Mouse (Mus musculus) neural tube, embryonic 14.5 days (tissue): Measurements from ENCODE around the gene Ephb1. TPM values are rescaled to one million over a fixed set of nuclear protein-coding genes. Genes with fewer than 3 reads are reported as not detected.

ENCODE experiments used
- ATAC-seq: fragments of 200-750 bp; cut with Nextera tagmentation; 2 replicates; pipeline ENCODE4 v1.8.0; 2017; ENCODE audit warnings: low read depth, mild to moderate bottlenecking, moderate TSS enrichment, moderate library complexity
- H3K27ac ChIP-seq: fragments of 300-500 bp; sonication (generic); 2 replicates; pipeline ENCODE4 v1.5.1; 2014; ENCODE audit warnings: low read depth, mild to moderate bottlenecking, control low read depth, low read length, moderate library complexity, mixed read lengths
- H3K27me3 ChIP-seq: fragments of 300-500 bp; sonication (generic); 2 replicates; pipeline ENCODE4 v1.6.1; 2014; ENCODE audit warnings: low read length; ENCODE audit not compliant: control insufficient read depth, insufficient read depth
- H3K36me3 ChIP-seq: fragments of 300-500 bp; sonication (generic); 2 replicates; pipeline ENCODE4 v1.6.1; 2014; ENCODE audit warnings: low read length, mixed read lengths; ENCODE audit not compliant: control insufficient read depth, insufficient read depth
- H3K4me1 ChIP-seq: fragments of 300-500 bp; sonication (generic); 2 replicates; pipeline ENCODE4 v1.6.1; 2014; ENCODE audit warnings: low read length; ENCODE audit not compliant: control insufficient read depth, insufficient read depth
- H3K4me2 ChIP-seq: fragments of 300-500 bp; sonication (generic); 2 replicates; pipeline ENCODE4 v1.6.1; 2014; ENCODE audit warnings: mild to moderate bottlenecking, low read depth, low read length, control low read depth
- H3K4me3 ChIP-seq: fragments of 300-500 bp; sonication (generic); 2 replicates; pipeline ENCODE4 v1.5.1; 2014; ENCODE audit warnings: low read depth, low read length, control low read depth, mixed read lengths
- H3K9ac ChIP-seq: fragments of 300-500 bp; sonication (generic); replicated peaks from 2 replicates; pipeline ENCODE4 v1.6.1; 2014; ENCODE audit warnings: low read depth, mild to moderate bottlenecking, control low read depth, low read length, mixed read lengths
- H3K9me3 ChIP-seq: fragments of 300-500 bp; sonication (generic); 2 replicates; pipeline ENCODE4 v1.6.1; 2016; ENCODE audit warnings: low read length; ENCODE audit not compliant: control insufficient read depth
- WGBS: fragments of 180-500 bp; shearing (Covaris S2); extraction: QIAGEN DNeasy Blood & Tissue Kit; methylation state at CpG from one replicate; pipeline ENCODE4 v1.1.7; 2014; 5-methylcytosine and 5-hydroxymethylcytosine counted together
- polyA plus RNA-seq: library from polyadenylated mRNA; unstranded; fragments of >200 nt; fragmentation: Nextera tagmentation; extraction: Ambion mirVana; gene quantifications from 2 replicates; pipeline ENCODE4 v1.2.1, GENCODE M21; 2014

The Ephb1 gene
- polyA plus RNA-seq, 1 experiment from 2014 or later: 48.7 TPM

- no peak overlapping the region for H3K27ac ChIP-seq
- 3% methylated on average over 9 of the region's 9 CpGs for WGBS
- H3K4me1 ChIP-seq: peaks cover 15% of the 10 kb centered on the region; the same call in 1 of the 2 replicates
- no peaks in the 10 kb centered on the region for H3K9me3 ChIP-seq
- H3K27me3 ChIP-seq: no peaks in the 10 kb centered on the region
- H3K9ac ChIP-seq: no peak overlapping the region
- H3K36me3 ChIP-seq: no peaks in the 10 kb centered on the region
- H3K4me3 ChIP-seq: no peak overlapping the region
- no peak overlapping the region; the same call in 1 of the 2 replicates for H3K4me2 ChIP-seq
- ATAC-seq: peak; percentile 50; the same call in 1 of the 2 replicates
These were observed 93.0 kb downstream of the Ephb1 start for GRCm38 (mm10) chr9:102261511-102261910.

DNA sequence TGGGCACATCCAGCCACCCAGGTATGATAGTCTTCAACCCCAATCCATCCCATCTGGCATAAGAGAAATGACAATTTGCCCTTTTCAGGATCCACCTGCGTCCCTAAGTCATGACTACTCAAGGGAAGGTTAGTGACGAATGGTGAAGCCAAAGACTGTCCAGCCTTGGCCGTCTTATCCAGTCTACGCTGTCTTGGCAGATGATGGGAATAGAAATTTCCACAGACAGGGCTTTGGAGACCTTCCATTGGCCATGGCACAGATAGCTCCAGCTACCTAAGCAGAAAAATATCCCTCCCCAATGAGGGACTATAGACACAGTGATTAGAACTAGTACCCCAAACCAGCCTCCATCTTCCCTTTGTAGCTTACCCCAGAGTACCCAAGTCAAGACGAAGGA is 98.1 kb downstream of the Ephb1 start:
- H3K27me3 ChIP-seq: no peaks in the 10 kb centered on the region; the same call in 1 of the 2 replicates
- H3K4me1 ChIP-seq: peaks cover 2% of the 10 kb centered on the region; the same call in 1 of the 2 replicates
- no peak overlapping the region for H3K4me2 ChIP-seq
- no peak overlapping the region for H3K4me3 ChIP-seq
- no peak for ATAC-seq
- 91% methylated on average over 5 of the region's 5 CpGs for WGBS
- H3K27ac ChIP-seq: no peak overlapping the region
- no peaks in the 10 kb centered on the region for H3K36me3 ChIP-seq
- no peak overlapping the region for H3K9ac ChIP-seq
- no peaks in the 10 kb centered on the region for H3K9me3 ChIP-seq

- Histone ChIP-seq H3K27me3 (no peaks in the 10 kb centered on the region; the same call in 1 of the 2 replicates), H3K9me3 (no peaks in the 10 kb centered on the region)
These were observed 98.7 kb downstream of the Ephb1 start for GRCm38 (mm10) chr9:102255803-102256202.

GRCm38 (mm10) chr9:102249124-102249816 is 105.2 kb downstream of the Ephb1 start:
- no peak overlapping the region for H3K4me2 ChIP-seq
- no peak overlapping the region for H3K4me3 ChIP-seq
- H3K9me3 ChIP-seq: no peaks in the 10 kb centered on the region
- H3K36me3 ChIP-seq: no peaks in the 10 kb centered on the region
- WGBS: 16% methylated on average over 9 of the region's 9 CpGs
- peaks cover 15% of the 10 kb centered on the region for H3K4me1 ChIP-seq
- ATAC-seq: 0 out of 2 replicates have a peak, but pooled peaks have one; percentile 35
- no peak overlapping the region for H3K9ac ChIP-seq
- no peaks in the 10 kb centered on the region for H3K27me3 ChIP-seq
- no peak overlapping the region for H3K27ac ChIP-seq

More at GRCm38 (mm10) chr9:102255803-102256202, 98.7 kb downstream of the Ephb1 start:
- no peak overlapping the region for H3K4me2 ChIP-seq
- H3K27ac ChIP-seq: no peak overlapping the region
- H3K4me3 ChIP-seq: no peak overlapping the region
- no peaks in the 10 kb centered on the region for H3K36me3 ChIP-seq
- WGBS: 89% methylated on average over 6 of the region's 6 CpGs
- H3K4me1 ChIP-seq: no peaks in the 10 kb centered on the region; the same call in 1 of the 2 replicates
- no peak for ATAC-seq
- no peak overlapping the region for H3K9ac ChIP-seq

- Histone ChIP-seq H3K4me1 (peaks cover 15% of the 10 kb centered on the region), H3K36me3 (no peaks in the 10 kb centered on the region), H3K9me3 (no peaks in the 10 kb centered on the region), H3K4me2 (no peak overlapping the region), H3K9ac (no peak overlapping the region), H3K27me3 (no peaks in the 10 kb centered on the region), H3K4me3 (no peak overlapping the region), H3K27ac (no peak overlapping the region)
- ATAC-seq: no peak
- WGBS: 42% methylated on average over 7 of the region's 7 CpGs
These were observed 108.9 kb downstream of the Ephb1 start for GRCm38 (mm10) chr9:102245551-102245950.

DNA sequence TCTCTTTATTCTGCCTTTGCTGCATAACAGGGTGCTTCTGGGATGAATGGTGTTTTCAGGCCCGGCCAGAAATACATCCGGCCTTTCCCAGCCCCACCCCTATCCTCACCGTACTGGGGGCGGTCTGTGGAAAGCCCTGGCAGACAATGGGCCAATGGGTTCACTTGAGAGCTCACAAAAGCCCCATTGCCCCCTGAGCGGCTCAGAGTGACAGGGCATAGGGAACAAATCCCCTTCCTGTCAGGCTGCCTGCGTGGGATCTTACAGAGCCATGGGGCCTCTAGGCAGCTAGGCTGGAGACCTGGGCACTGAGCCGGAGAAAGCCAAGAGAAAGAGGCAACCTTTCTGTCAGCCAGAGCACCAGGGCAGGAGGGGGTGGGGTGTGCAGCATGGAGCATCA is 111.2 kb downstream of the Ephb1 start:
- Histone ChIP-seq H3K27ac (no peak overlapping the region), H3K4me1 (no peaks in the 10 kb centered on the region)

DNA sequence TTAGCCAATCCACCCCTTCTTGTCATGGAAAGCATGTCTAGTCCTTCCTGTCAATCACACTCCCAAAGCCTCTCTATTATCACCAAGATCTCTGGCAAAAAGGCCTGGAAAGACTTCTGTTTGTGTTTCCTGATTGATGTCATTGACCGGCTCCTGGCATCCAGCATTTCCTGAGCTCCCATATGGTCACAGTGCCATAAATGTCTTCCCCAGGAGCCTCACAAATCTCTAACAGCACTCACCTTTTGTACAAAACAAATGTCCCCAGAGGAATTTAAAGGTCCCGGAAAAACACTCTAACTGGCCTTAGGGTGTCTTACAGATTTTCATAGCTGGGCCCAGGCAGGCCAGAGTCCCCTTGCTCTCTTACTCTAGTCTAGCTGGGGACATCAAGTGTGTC is 112.9 kb downstream of the Ephb1 start:
- H3K4me3 ChIP-seq: no peak overlapping the region
- no peaks in the 10 kb centered on the region for H3K27me3 ChIP-seq
- H3K9ac ChIP-seq: no peak overlapping the region
- H3K9me3 ChIP-seq: no peaks in the 10 kb centered on the region
- WGBS: 10% methylated on average over 2 of the region's 2 CpGs
- no peaks in the 10 kb centered on the region for H3K4me1 ChIP-seq
- no peak overlapping the region for H3K4me2 ChIP-seq
- no peak overlapping the region for H3K27ac ChIP-seq
- no peaks in the 10 kb centered on the region for H3K36me3 ChIP-seq
- no peak for ATAC-seq

More for the DNA sequence above, 111.2 kb downstream of the Ephb1 start:
- peak; percentile 73 for ATAC-seq
- WGBS: 6% methylated on average over 7 of the region's 7 CpGs
- H3K4me3 ChIP-seq: no peak overlapping the region
- H3K27me3 ChIP-seq: no peaks in the 10 kb centered on the region
- H3K9me3 ChIP-seq: no peaks in the 10 kb centered on the region
- no peaks in the 10 kb centered on the region for H3K36me3 ChIP-seq
- H3K9ac ChIP-seq: no peak overlapping the region
- H3K4me2 ChIP-seq: no peak overlapping the region

DNA sequence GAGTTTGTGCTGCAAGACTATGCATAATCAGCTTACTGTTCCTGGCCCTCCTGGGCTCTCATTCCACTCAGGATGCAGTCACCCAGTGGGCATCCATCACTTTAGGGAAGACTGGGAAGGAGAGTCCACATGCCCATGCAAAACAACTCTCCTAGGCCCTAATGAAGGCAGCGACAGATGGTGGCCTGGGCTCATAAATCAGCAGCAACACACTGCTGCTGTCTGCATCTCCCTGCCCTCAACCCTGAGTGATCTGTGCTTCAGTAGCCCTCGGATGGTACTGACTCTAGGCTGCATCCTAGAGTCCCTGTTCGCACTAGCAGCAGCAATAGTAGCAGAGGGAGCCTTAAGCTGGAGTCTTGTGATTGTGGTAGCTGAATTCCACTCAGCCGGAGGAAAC is 114.3 kb downstream of the Ephb1 start:
- no peak for ATAC-seq
- Histone ChIP-seq H3K4me3 (no peak overlapping the region), H3K27me3 (no peaks in the 10 kb centered on the region), H3K9ac (no peak overlapping the region), H3K9me3 (no peaks in the 10 kb centered on the region), H3K4me2 (no peak overlapping the region), H3K27ac (no peak overlapping the region), H3K36me3 (no peaks in the 10 kb centered on the region), H3K4me1 (no peaks in the 10 kb centered on the region)
- 32% methylated on average over 4 of the region's 4 CpGs for WGBS

GRCm38 (mm10) chr9:102235444-102235951 is 119.0 kb downstream of the Ephb1 start:
- ATAC-seq: peak; percentile 79
- no peaks in the 10 kb centered on the region for H3K36me3 ChIP-seq
- H3K4me3 ChIP-seq: no peak overlapping the region
- 0 out of 2 replicates have a peak, but pooled peaks cover 3% of the 10 kb centered on the region for H3K27me3 ChIP-seq
- WGBS: 17% methylated on average over 4 of the region's 4 CpGs
- no peaks in the 10 kb centered on the region for H3K9me3 ChIP-seq
- no peak overlapping the region for H3K4me2 ChIP-seq
- no peak overlapping the region for H3K27ac ChIP-seq
- peaks cover 13% of the 10 kb centered on the region for H3K4me1 ChIP-seq
- no peak overlapping the region for H3K9ac ChIP-seq
